Mouse (Mus musculus): ENCODE measurements around the gene Fuca1.
"Not testable (repeated sequence)": the region's sequence is repeated elsewhere in the genome, so short reads cannot be mapped to it uniquely, and the experiment has no call there.

Fuca1 gene

DNA sequence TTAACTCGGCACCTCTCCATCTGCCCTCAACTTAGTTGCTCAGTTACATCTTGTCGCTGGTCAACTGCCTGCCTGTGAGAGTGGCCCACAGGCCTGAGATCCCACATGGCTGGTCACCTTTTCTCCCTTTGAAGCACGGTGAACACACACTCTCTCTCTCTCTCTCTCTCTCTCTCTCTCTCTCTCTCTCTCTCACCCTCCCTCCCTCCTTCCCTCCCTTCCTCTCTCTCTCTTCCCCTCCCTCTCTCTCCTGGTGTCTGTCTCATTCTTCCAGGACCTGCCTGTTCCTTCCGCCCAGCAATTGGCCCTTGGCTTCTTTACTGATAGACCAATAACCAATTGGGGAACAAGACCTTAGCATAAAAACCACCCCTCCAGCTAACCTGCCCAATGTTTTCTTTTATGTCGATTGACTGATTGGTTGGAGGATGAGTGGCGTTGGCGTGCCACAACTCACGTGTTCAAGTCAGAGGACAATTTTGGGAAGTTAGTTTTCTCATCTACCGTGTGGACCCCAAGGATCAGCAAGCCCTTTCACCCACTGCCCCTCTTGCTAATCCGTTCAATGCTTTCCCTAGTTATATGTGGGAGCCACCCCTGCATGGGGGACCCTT lies 5.8 kb downstream of the Fuca1 start:
- no peak for DNase-seq

DNA sequence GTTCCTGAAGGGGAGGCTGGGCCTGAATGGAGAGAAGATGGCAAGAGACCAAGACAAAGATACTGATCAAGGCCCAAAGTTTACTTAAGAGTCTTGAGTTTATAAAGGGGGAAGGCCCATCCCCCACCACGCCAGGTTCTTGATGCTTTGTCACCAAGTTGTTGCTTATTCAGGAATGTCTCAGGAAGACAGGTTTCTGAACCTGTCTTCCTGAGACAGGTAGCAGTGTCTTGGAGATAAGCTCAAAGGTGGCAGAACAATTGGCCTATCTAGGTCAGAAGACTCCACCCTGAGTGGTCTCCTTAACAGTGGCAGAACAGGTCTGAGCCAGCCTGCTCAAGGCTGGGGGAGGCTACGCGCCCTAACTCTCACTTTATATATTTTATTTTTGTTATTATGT lies 6.3 kb downstream of the Fuca1 start:
- DNase-seq = no peak

GRCm38 (mm10) chr4:135928376-135928775 lies 7.8 kb downstream of the Fuca1 start:
- DNase-seq = no peak

- DNase-seq = no peak
These were observed 8.9 kb downstream of the Fuca1 start for GRCm38 (mm10) chr4:135929405-135929804.

- DNase-seq = no peak
These were observed 9.3 kb downstream of the Fuca1 start for GRCm38 (mm10) chr4:135929828-135930227.

- DNase-seq = no peak
These were observed 9.7 kb downstream of the Fuca1 start for GRCm38 (mm10) chr4:135930239-135930638.

DNA sequence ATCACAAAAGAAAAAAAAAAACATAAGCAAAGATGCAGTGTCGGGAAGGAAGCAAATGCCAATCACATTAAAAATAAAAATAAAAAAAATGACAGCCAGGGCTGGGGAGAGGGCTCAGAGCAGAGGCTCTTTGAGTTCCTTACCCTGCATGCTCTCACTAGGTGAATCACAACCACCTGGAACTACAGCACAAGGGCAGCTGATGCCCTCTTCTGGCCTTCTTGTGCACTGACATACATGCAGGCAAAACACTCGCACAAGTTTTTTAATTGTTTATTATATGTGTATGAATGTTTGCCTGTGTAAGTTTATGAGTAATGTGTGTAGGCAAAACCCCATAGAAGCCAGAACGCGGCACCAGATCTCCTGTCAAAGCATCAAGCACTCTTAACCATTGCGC lies 11.3 kb downstream of the Fuca1 start:
- DNase-seq = peak; percentile 48

- DNase-seq = no peak
These were observed 14.4 kb downstream of the Fuca1 start for GRCm38 (mm10) chr4:135934708-135935500.

DNA sequence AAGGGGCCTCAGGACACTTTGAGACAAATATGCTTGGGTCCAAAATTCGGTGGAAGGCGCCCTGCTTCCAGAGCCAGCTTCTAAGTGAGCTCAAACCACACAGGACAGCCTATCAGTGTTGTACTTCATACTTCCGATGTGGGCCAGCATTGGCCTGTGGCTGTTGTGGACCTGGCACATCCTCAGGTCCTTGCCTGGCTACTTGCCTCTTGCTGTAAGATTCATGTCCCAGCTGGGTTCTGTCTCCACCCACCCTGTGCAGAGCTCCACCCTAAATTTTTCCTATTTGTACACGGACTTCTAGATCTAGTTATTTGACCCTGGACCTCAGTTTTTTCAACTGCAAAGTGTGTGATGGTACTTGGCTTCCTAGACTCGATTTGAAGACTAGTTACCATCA lies 15.0 kb downstream of the Fuca1 start:
- no peak for DNase-seq

GRCm38 (mm10) chr4:135938858-135939257 lies 18.3 kb downstream of the Fuca1 start:
- no peak for DNase-seq

GRCm38 (mm10) chr4:135941026-135941425 lies 20.5 kb downstream of the Fuca1 start:
- not testable (repeated sequence) for DNase-seq

DNA sequence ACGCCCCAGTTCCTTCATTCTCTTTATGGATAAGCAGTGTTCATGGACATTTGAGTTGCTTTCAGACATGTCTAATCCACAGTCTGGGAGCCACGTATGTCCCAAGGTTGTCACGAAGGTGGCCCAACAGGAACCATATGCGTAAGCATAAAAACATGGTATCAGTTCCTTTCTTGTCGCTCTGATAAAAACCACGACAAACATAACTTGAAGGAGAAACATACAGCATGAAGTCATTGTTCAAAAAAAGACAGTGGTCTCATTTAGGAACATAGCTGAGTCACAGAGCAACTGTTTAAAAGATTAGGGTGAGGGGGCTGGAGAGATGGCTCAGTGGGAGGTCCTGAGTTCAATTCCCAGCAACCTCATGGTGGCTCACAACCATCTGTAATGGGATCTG lies 21.7 kb downstream of the Fuca1 start:
- DNase-seq = no peak

- no peak for DNase-seq
These were observed 22.9 kb downstream of the Fuca1 start for GRCm38 (mm10) chr4:135943389-135943788.

DNA sequence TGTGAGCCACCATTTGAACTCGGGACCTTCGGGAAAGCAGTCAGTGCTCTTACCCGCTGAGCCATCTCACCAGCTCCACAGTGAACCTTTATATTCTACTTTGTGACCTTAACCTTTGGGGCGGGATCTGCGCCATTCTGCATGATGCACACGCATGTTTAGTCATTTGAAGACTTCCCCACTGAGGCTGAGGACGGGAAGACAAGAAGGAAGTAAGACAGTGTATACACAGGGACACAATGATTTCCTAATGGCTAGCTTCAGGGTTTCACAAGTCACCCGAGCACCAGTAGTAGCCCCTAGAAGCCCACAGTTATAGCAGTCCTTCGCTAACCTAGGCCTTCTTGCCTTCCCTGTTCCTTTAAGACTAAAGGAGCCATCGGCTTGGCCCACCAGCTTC lies 25.2 kb downstream of the Fuca1 start:
- no peak for DNase-seq

DNA sequence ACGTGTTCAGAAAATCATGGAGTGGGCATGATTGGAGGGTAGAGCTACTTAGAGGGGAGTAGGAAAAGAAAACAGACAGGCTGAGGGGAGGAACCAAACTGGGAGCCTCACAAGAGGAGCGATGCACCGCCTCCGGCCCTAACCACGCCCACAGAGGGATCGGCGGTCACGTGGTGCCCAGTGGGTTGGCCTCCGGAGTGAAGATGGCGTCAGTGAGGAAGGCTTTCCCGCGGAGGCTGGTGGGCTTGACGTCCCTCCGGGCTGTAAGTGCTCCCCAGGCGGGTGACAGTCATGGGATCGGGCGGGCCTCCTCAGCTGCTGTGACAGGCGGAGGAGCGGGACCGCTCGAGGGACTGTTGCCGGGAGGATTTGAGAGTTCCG lies 25.7 kb downstream of the Fuca1 start, which contains the start of gene Hmgcl:
Gene Hmgcl (plus strand): TSS at position 171 of the 381 bp plus-strand sequence.
- DNase-seq = peak; percentile 96

DNA sequence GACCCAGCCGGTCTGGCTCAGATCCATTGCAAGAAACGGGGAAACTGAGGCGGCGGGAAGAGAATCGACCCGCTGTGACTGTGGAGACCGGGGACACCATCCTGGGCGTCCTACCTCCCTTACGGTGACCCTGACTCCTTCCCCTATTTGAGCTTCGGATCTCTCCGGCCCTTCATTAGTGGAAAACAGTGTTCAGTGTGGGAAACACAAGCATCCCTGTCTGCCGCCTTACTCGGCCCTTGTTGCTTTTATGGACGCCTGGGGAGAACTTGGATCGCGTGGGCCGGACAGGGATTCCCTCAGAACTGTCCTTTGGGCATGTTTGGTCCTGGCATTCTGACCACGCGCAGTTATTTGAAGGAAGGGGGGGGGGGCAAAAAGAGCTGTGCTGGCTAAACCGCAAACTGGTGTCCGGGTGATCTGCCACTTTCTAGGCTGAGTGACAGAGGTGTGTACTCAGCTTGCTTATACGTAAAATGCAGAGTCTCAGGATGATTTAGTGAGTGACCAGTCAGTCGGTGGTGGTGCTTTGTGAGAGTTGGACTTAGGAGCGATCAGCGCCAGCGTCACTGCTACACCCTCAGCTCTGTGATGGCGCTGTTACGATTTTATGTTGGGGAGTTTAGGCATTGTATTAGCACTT lies 26.2 kb downstream of the Fuca1 start:
- DNase-seq = peak; percentile 21

GRCm38 (mm10) chr4:135948142-135948541 lies 27.6 kb downstream of the Fuca1 start:
- no peak for DNase-seq

DNA sequence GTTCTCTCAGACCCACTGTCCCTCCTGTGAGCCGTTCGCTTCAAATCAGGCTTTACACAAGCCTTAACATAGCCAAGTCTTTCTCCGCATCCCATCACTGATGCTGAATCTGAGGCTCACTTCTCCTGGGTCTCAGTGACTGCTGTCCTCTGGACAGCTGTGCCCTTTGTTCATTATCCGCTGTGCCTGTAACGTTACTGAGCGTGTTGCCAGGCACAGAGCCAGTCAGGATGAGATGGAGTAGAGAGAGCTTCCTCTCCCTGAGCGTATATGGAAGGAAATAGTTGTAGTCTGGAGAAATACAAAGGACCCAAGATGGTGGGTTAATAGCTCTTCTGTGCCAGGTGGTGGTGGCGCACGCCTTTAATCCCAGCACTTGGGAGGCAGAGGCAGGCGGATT lies 28.9 kb downstream of the Fuca1 start:
- no peak for DNase-seq

- no peak for DNase-seq
These were observed 29.4 kb downstream of the Fuca1 start for GRCm38 (mm10) chr4:135949911-135950310.

- DNase-seq = no peak
These were observed 29.8 kb downstream of the Fuca1 start for GRCm38 (mm10) chr4:135950365-135950764.

- no peak for DNase-seq
These were observed 31.0 kb downstream of the Fuca1 start for GRCm38 (mm10) chr4:135951505-135951904.

- no peak for DNase-seq
These were observed 32.6 kb downstream of the Fuca1 start for GRCm38 (mm10) chr4:135953179-135953578.

- peak; percentile 77 for DNase-seq
These were observed 33.7 kb downstream of the Fuca1 start for GRCm38 (mm10) chr4:135954241-135954640.

DNA sequence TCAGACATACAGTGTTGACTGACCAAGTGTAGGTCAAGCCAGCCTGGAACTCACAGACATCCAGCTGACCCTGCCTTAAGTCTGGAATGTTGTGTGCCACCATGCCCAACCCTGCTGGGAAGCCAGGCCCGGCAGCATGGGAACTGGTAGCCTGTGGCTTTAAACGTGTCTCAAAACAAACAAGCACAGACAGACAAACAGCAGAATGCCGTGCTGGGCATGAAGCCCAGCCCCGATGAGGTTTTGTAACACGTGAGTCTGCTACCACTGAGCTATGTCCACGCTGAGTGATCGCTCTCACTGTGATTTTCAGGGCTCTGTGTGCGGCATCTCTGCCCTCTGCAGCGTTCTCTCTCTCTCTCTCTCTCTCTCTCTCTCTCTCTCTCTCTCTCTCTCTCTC lies 35.4 kb downstream of the Fuca1 start:
- no peak for DNase-seq
